Mouse (Mus musculus): ENCODE measurements around the gene Fgfr2.

- no peak for TF ChIP-seq CTCF (IDR thresholded peaks at IDR 0.05; ENCODE audit: low read depth)
- TF ChIP-seq EP300 (IDR thresholded peaks at IDR 0.05; ENCODE audit: low read depth) = no peak
These were observed 2310.7 kb downstream of the Fgfr2 start for GRCm38 (mm10) chr7:130812407-130812806.

Measured in liver, postnatal 0 days (tissue).